19 mouse cellular contexts compared by ENCODE assay signal in the genomic region with DNA sequence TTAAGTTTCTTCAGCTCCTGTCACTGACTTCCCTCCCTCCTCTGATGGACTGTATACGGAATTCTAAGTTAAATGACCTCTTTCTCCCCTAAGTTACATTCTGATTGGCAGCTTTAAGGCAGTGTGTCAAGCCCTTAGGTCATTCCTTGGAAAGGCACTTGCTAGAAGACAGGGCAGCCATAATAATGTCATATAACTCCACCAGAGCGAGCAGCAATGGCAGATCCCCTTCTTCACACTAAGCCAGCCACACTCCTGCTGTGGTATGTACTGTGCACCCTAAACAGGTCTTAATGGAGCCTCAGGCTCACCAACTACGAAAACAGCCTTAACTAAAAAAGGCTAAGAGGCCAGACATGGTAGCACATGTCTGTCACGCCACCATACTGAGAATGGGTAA.
A peak's percentile ranks its signal among the peaks of the same experiment; 100 is the strongest.
DNase-seq lines count a peak whose midpoint lies in the region; ATAC-seq and TF ChIP-seq lines count a peak whose summit lies in the region.
"Had no signal": no experiment of that assay in that cellular context is flagged by ENCODE, and none has a peak within 500 bp of the region (broad histone marks: within the 10 kb centered on the region; RNA-seq: fewer than 3 reads in every experiment).

No protein-coding gene starts in this region.

- no peak overlapping the region for H3K9ac ChIP-seq in heart, embryonic 15.5 days
- H3K9ac ChIP-seq: kidney, embryonic 15.5 days; limb, embryonic 13.5 days; liver, embryonic 12.5 days; liver, postnatal 0 days; neural tube, embryonic 12.5 days had no signal

- 83% methylated on average over 4 of the region's 4 CpGs for WGBS in heart, embryonic 15.5 days

- H3K4me3 ChIP-seq in gastrocnemius, adult 2 months = no peak overlapping the region
- no peak overlapping the region for H3K4me3 ChIP-seq in heart, embryonic 15.5 days
- H3K4me3 ChIP-seq in left cerebral cortex, adult 2 months = no peak overlapping the region
- H3K4me3 ChIP-seq: kidney, embryonic 15.5 days; limb, embryonic 13.5 days; liver, embryonic 12.5 days; neural tube, embryonic 12.5 days had no signal

- peaks cover 13% of the 10 kb centered on the region; the same call in 1 of the 2 replicates for H3K4me1 ChIP-seq in heart, embryonic 15.5 days (replicated peaks)
- H3K4me1 ChIP-seq: liver, embryonic 12.5 days; neural tube, embryonic 12.5 days had no signal

- no peaks in the 10 kb centered on the region for H3K36me3 ChIP-seq in heart, embryonic 15.5 days
- H3K36me3 ChIP-seq: kidney, embryonic 15.5 days; limb, embryonic 13.5 days; liver, embryonic 12.5 days; neural tube, embryonic 12.5 days had no signal

- H3K9me3 ChIP-seq in heart, embryonic 15.5 days (replicated peaks) = no peaks in the 10 kb centered on the region
- H3K9me3 ChIP-seq: kidney, embryonic 15.5 days; limb, embryonic 13.5 days; liver, embryonic 12.5 days; neural tube, embryonic 12.5 days had no signal

- no peak overlapping the region for H3K4me2 ChIP-seq in heart, embryonic 15.5 days
- H3K4me2 ChIP-seq: limb, embryonic 13.5 days; liver, embryonic 12.5 days; midbrain, embryonic 11.5 days; neural tube, embryonic 12.5 days had no signal

- ATAC-seq in heart, embryonic 15.5 days (replicated peaks; ENCODE audit: insufficient number of reproducible peaks, insufficient read depth, low FRiP score, low read depth) = no peak
- ATAC-seq: activated CD4-positive, CD25-positive, alpha-beta regulatory T cell, adult 4 months; forebrain, embryonic 14.5 days; hindbrain, postnatal 0 days; liver, embryonic 12.5 days; liver, postnatal 0 days; midbrain, embryonic 16.5 days had no signal

- no peak for DNase-seq in gastrocnemius, adult 2 months
- no peak for DNase-seq in gastrocnemius, postnatal 36 days
- DNase-seq in heart, adult 8-10 months (ENCODE audit: low spot score) = no peak
- no peak for DNase-seq in left cerebral cortex, adult 2 months (ENCODE audit: extremely low spot score in 1 of 2, low spot score in 2 of 2)
- no peak for DNase-seq in left cerebral cortex, postnatal 14 days (ENCODE audit: low spot score in 2 of 2)
- no peak for DNase-seq in embryo, embryonic 11 days
- DNase-seq: liver, postnatal 0 days; thymus, postnatal 14 days had no signal

- no peak for TF ChIP-seq CTCF in gastrocnemius, adult 2 months (IDR thresholded peaks at IDR 0.05)
- no peak for TF ChIP-seq CTCF in left cerebral cortex, adult 2 months (IDR thresholded peaks at IDR 0.05)

- intact Hi-C loops in gastrocnemius, adult 2 months (cut with DNase I) = no loop called here
- intact Hi-C loops in gastrocnemius, postnatal 36 days (cut with DNase I) = no loop called here
- intact Hi-C loops in left cerebral cortex, adult 2 months (cut with DNase I) = no loop called here
- intact Hi-C loops in left cerebral cortex, postnatal 14 days (cut with DNase I) = no loop called here

- no peaks in the 10 kb centered on the region for H3K27me3 ChIP-seq in heart, embryonic 15.5 days
- H3K27me3 ChIP-seq: CH12.LX; kidney, embryonic 15.5 days; limb, embryonic 13.5 days; liver, embryonic 12.5 days; neural tube, embryonic 12.5 days had no signal

- peak overlapping the region; percentile 67 for H3K27ac ChIP-seq in gastrocnemius, adult 2 months
- H3K27ac ChIP-seq in heart, embryonic 15.5 days = peak overlapping the region; percentile 64
- H3K27ac ChIP-seq in left cerebral cortex, adult 2 months = peak overlapping the region; percentile 57
- H3K27ac ChIP-seq: limb, embryonic 13.5 days; liver, embryonic 12.5 days; neural tube, embryonic 12.5 days had no signal
